Mouse (Mus musculus) adrenal gland, postnatal 36 days (tissue): Measurements from ENCODE around the gene Spata25. TPM values are rescaled to one million over a fixed set of nuclear protein-coding genes. Genes with fewer than 3 reads are reported as not detected.

Experiments used
- DNase-seq, 2 experiments: peaks; one replicate each; pipeline ENCODE4 v3.0.0; 2021; ENCODE audit warnings: mixed read lengths in 1 of 2
- total RNA-seq, 2 experiments: library from RNA; stranded (reverse); gene quantifications; 2 replicates each; pipeline ENCODE4 v1.2.3; 2021

The Spata25 gene
- total RNA-seq, 2 experiments from 2014 or later: not detected

- peak in 1 of 2 experiments; percentile 22 for DNase-seq
These were observed 44.3 kb downstream of the Spata25 start for GRCm38 (mm10) chr2:164783926-164784581.

GRCm38 (mm10) chr2:164781876-164782275, 46.5 kb downstream of the Spata25 start:
- no peak for DNase-seq

GRCm38 (mm10) chr2:164779481-164780086, 48.8 kb downstream of the Spata25 start, which contains the start of gene Tnnc2:
Gene Tnnc2 (minus strand): TSS chr2:164779967.
- DNase-seq: no peak

GRCm38 (mm10) chr2:164778809-164779208, 49.5 kb downstream of the Spata25 start:
- no peak for DNase-seq

- DNase-seq: no peak
These were observed 50.4 kb downstream of the Spata25 start for GRCm38 (mm10) chr2:164778015-164778287.

- DNase-seq: no peak
These were observed 50.9 kb downstream of the Spata25 start for GRCm38 (mm10) chr2:164777246-164778014.

GRCm38 (mm10) chr2:164776801-164777200, 51.5 kb downstream of the Spata25 start:
- no peak for DNase-seq

Other genes starting within 250 kb of the Spata25 start
- gene Wfdc6a, start 243.1 kb downstream of the Spata25 start, total RNA-seq: under 1 TPM in 1 of 2 experiments, not detected in 1; 0.40 TPM
- gene Eppin, start 234.9 kb downstream of the Spata25 start, total RNA-seq: not detected
- not detected for gene Wfdc6b, start 215.0 kb downstream of the Spata25 start, total RNA-seq
- not detected for gene Wfdc8, start 214.9 kb downstream of the Spata25 start, total RNA-seq
- not detected for gene Wfdc16, start 189.7 kb downstream of the Spata25 start, total RNA-seq
- not detected for gene Wfdc10, start 172.5 kb downstream of the Spata25 start, total RNA-seq
- gene Wfdc9, start 172.0 kb downstream of the Spata25 start, total RNA-seq: not detected
- not detected for gene Wfdc11, start 154.4 kb downstream of the Spata25 start, total RNA-seq
- not detected for gene Wfdc13, start 143.4 kb downstream of the Spata25 start, total RNA-seq
- not detected for gene Spint4, start 130.0 kb downstream of the Spata25 start, total RNA-seq
- not detected for gene Spint5, start 113.2 kb downstream of the Spata25 start, total RNA-seq
- gene Wfdc3, start 82.6 kb downstream of the Spata25 start, total RNA-seq: under 1 TPM; 0.26 to 0.36 TPM
- gene Dnttip1, start 82.6 kb downstream of the Spata25 start, total RNA-seq: 10 to 100 TPM; 39.8 to 44.2 TPM
- 10 to 100 TPM in 1 of 2 experiments, 1 to 10 TPM in 1; 7.0 to 10.4 TPM for gene Ube2c, start 58.6 kb downstream of the Spata25 start, total RNA-seq
- under 1 TPM in 1 of 2 experiments, not detected in 1; 0.53 TPM for gene Tnnc2, start 48.6 kb downstream of the Spata25 start, total RNA-seq
- 10 to 100 TPM; 29.2 to 35.3 TPM for gene Snx21, start 42.7 kb downstream of the Spata25 start, total RNA-seq
- 10 to 100 TPM; 31.5 to 33.6 TPM for gene Acot8, start 23.7 kb downstream of the Spata25 start, total RNA-seq
- gene Zswim3, start 23.4 kb downstream of the Spata25 start, total RNA-seq: 1 to 10 TPM; 4.0 to 4.7 TPM
- 10 to 100 TPM in 1 of 2 experiments, 1 to 10 TPM in 1; 9.3 to 10.2 TPM for gene Zswim1, start 5.9 kb downstream of the Spata25 start, total RNA-seq
- gene Ctsa, start 4.3 kb upstream of the Spata25 start, total RNA-seq: 100 to 1,000 TPM; 105 to 112 TPM
- 1 to 10 TPM; 2.1 to 2.5 TPM for gene Neurl2, start 4.9 kb upstream of the Spata25 start, total RNA-seq
- gene Pltp, start 29.2 kb upstream of the Spata25 start, total RNA-seq: 10 to 100 TPM; 21.1 to 34.7 TPM
- gene Pcif1, start 50.8 kb upstream of the Spata25 start, total RNA-seq: 10 to 100 TPM; 45.4 to 53.9 TPM
- gene Zfp335, start 83.2 kb upstream of the Spata25 start, total RNA-seq: 10 to 100 TPM; 14.8 to 18.3 TPM
- under 1 TPM; 0.56 to 0.60 TPM for gene Mmp9, start 112.2 kb upstream of the Spata25 start, total RNA-seq
- 1 to 10 TPM; 4.3 to 7.9 TPM for gene Slc12a5, start 132.3 kb upstream of the Spata25 start, total RNA-seq
- 10 to 100 TPM; 28.9 to 36.0 TPM for gene Ncoa5, start 206.3 kb upstream of the Spata25 start, total RNA-seq
- 1 to 10 TPM; 1.7 TPM for gene Cd40, start 227.1 kb upstream of the Spata25 start, total RNA-seq